Mouse (Mus musculus) forebrain, embryonic 16.5 days (tissue): ENCODE measurements around the gene Stap2. TPM values are rescaled to one million over a fixed set of nuclear protein-coding genes. Genes with fewer than 3 reads are reported as not detected.

Experiments used
- ATAC-seq: fragments of 200-750 bp; cut with Nextera tagmentation; 2 replicates; pipeline ENCODE4 v1.8.0; 2017; ENCODE audit warnings: mild to moderate bottlenecking, moderate library complexity
- H3K27ac ChIP-seq: fragments of 300-500 bp; sonication (generic); 2 replicates; pipeline ENCODE4 v1.5.1; 2014; ENCODE audit warnings: low read length, control low read depth
- H3K27me3 ChIP-seq: fragments of 300-500 bp; sonication (generic); replicated peaks from 2 replicates; pipeline ENCODE4 v1.6.1; 2014; ENCODE audit warnings: low read length; ENCODE audit not compliant: control insufficient read depth, insufficient read depth
- H3K36me3 ChIP-seq: fragments of 300-500 bp; sonication (generic); 2 replicates; pipeline ENCODE4 v1.6.1; 2014; ENCODE audit not compliant: control insufficient read depth, insufficient read depth
- H3K4me1 ChIP-seq: fragments of 300-500 bp; sonication (generic); replicated peaks from 2 replicates; pipeline ENCODE4 v1.6.1; 2014; ENCODE audit warnings: low read length; ENCODE audit not compliant: control insufficient read depth, insufficient read depth
- H3K4me2 ChIP-seq: fragments of 300-500 bp; sonication (generic); 2 replicates; pipeline ENCODE4 v1.6.1; 2014; ENCODE audit warnings: mild to moderate bottlenecking, low read length, control low read depth
- H3K4me3 ChIP-seq: fragments of 300-500 bp; sonication (generic); replicated peaks from 2 replicates; pipeline ENCODE4 v1.5.1; 2014; ENCODE audit warnings: mild to moderate bottlenecking, low read length, control low read depth
- H3K9ac ChIP-seq: fragments of 300-500 bp; sonication (generic); replicated peaks from 2 replicates; pipeline ENCODE4 v1.6.1; 2014; ENCODE audit warnings: low read depth, low read length, control low read depth
- H3K9me3 ChIP-seq: fragments of 300-500 bp; sonication (generic); 2 replicates; pipeline ENCODE4 v1.6.1; 2016; ENCODE audit warnings: low read length; ENCODE audit not compliant: control insufficient read depth
- WGBS: fragments of 180-500 bp; shearing (Covaris S2); extraction: QIAGEN DNeasy Blood & Tissue Kit; methylation state at CpG from one replicate; pipeline ENCODE4 v1.1.7; 2014; 5-methylcytosine and 5-hydroxymethylcytosine counted together
- polyA plus RNA-seq: library from polyadenylated mRNA; unstranded; fragments of >200 nt; fragmentation: Nextera tagmentation; extraction: Ambion mirVana; gene quantifications from 2 replicates; pipeline ENCODE4 v1.2.1, GENCODE M21; 2015

Gene Stap2
- 5.5 and 6.6 TPM in 2 replicates for polyA plus RNA-seq

DNA sequence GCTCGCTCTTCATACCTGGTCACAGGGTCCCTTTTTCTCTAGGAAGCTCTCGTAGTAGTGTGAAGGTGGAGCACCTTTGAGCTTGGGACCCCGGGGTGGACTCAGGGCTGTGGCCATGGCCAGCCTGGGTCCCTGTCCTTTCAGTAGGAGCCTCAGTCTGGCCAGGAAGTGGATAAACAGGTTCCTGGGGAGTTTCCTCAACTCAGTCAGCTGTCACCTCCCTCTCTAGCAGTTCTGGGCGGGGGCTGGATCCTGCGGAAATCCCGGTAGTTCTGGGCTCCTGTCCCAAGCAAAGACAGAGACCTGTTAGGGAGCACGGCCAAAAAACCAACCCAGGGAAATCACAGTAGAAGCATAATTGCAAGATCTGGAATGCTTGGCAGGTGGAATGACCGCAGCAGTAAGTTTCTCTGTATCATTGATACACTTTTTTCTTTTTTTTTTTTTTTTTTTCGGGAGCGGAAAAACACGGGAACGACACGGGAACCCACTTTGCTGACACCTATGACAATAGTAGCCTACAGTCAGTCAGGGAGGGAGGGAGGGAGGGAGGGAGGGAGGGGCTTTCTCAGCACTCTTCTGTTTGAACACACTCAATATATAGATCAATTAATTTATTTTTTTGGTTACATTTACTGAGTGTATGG is at the start of gene Stap2, which contains the start of gene Mpnd:
TSS of gene Stap2 (minus strand) at position 170 of the 647 bp plus-strand sequence.
TSS of gene Mpnd (plus strand) at position 297 of the 647 bp plus-strand sequence.
- Histone ChIP-seq H3K27me3 (peaks cover 4% of the 10 kb centered on the region; the same call in 1 of the 2 replicates), H3K27ac (no peak within 1 kb of the TSS), H3K9ac (no peak within 1 kb of the TSS), H3K9me3 (no peaks in the 10 kb centered on the region), H3K4me2 (no peak within 1 kb of the TSS), H3K36me3 (no peaks in the 10 kb centered on the region), H3K4me1 (peaks cover 21% of the 10 kb centered on the region), H3K4me3 (no peak within 1 kb of the TSS)
- ATAC-seq = no peak
- 61% methylated on average over 13 of the region's 13 CpGs for WGBS

DNA sequence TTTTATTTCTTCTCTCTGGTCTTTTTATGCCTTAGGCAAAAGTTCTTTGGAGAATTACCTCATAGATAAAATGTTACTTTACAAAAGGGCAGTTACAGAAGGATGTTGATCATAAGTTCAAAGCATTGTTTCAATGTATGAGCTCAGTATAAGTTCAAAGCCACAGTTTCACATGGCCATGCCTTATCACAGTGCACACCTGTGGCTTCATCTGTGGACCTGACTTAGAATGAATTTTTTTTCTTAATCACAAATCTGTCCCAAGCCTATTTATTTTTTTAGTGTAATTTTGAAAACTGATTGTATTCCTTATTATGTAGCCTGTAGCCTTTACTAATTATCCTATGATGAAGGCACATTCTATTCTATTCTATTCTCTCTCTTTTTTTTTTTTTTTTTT is 49.6 kb upstream of the Stap2 start:
- Histone ChIP-seq H3K4me1 (no peaks in the 10 kb centered on the region), H3K9ac (no peak overlapping the region), H3K9me3 (no peaks in the 10 kb centered on the region), H3K27ac (no peak overlapping the region), H3K27me3 (no peaks in the 10 kb centered on the region), H3K36me3 (peaks cover 6% of the 10 kb centered on the region; the same call in 1 of the 2 replicates), H3K4me2 (no peak overlapping the region), H3K4me3 (no peak overlapping the region)
- ATAC-seq = no peak

DNA sequence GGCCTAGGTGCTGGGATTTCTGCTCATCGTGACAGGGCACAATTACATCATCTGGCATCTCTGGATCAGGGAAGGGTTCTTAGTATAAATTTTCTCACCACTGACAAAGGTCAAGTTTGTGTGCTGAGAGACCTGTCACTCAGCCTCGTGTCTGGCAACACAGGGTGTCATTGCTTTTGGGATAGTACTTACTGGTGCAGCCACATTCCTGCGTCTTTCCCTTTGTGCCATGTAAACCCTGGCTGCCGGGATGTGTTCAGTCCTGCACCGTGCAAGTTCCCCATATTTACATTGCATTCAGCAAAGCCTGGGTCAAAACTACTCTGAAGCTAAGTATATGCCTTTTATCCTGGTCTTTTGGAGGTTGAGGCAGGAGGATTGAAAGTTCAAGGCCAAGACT is 46.0 kb upstream of the Stap2 start:
- H3K36me3 ChIP-seq = peaks cover 5% of the 10 kb centered on the region
- H3K4me1 ChIP-seq = no peaks in the 10 kb centered on the region
- ATAC-seq = no peak
- no peaks in the 10 kb centered on the region for H3K9me3 ChIP-seq
- no peak overlapping the region for H3K9ac ChIP-seq
- H3K4me2 ChIP-seq = no peak overlapping the region
- no peaks in the 10 kb centered on the region for H3K27me3 ChIP-seq
- H3K4me3 ChIP-seq = no peak overlapping the region
- H3K27ac ChIP-seq = no peak overlapping the region
- 93% methylated on average over 5 of the region's 5 CpGs for WGBS

DNA sequence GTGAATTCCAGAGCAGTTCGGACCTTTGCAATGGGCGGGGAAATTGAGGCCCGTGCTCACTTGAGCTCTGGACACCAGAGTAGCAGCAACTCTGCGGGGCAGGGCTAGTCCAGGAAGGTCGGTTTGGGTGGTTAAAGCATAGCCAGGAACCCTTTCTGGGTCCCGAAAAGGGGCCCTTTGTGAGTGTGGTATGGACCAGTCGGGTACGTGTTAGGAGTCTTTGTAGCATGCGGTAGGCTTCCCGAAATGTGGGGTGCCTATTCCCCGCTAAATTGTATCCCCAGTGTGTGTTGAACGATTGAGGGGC is 35.4 kb upstream of the Stap2 start:
- peak overlapping the region; percentile 69 for H3K9ac ChIP-seq
- H3K4me1 ChIP-seq = peaks cover 18% of the 10 kb centered on the region
- no peaks in the 10 kb centered on the region for H3K9me3 ChIP-seq
- no peak overlapping the region for H3K27ac ChIP-seq
- peak overlapping the region; percentile 72 for H3K4me3 ChIP-seq
- peak overlapping the region; percentile 89 for H3K4me2 ChIP-seq
- H3K36me3 ChIP-seq = peaks cover 3% of the 10 kb centered on the region; the same call in 1 of the 2 replicates
- WGBS = under 1% methylated on average over 12 of the region's 12 CpGs
- H3K27me3 ChIP-seq = no peaks in the 10 kb centered on the region
- ATAC-seq = no peak

DNA sequence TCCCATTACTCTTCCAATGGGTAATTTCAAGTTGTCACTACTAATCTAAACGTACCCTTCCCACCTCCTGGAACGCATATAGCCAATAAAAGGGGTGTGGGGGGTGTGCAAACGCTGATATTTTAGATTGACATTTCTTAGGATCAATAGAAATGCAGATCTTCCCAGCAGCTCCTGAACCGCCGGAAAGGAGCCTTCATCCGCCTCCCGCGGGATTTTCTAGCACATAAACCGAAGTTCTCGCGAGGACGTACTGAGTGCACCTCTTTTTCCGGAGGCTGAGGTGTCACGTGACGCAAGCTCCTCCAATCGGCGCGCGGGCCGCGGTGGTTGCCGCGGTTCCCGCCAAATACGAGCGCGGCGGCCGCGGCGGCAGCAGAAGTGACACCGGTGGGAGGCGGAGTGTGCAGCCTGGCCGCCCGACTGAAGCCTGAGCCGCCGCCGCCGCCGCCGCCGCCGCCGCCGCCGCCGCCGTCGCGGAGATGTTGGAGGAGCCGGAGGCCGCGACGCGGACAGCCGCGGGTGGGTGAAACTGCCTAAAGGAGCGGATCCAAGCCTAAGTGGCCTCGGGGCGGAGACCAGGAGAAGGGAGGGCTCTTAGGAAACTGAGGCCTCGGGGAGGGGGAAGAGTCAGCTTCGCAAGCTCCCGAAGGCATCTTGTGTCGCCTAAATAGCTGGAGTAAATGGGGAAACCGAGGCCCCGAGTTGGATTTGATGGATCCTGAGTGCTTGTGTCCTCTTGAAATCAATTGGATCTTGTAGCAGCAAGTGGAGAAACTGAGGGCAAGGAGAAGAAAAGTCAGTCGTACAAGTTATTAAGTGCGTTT is 34.9 kb upstream of the Stap2 start, which contains the start of gene Chaf1a:
TSS of gene Chaf1a (plus strand) at position 410 of the 827 bp plus-strand sequence.
- Histone ChIP-seq H3K27me3 (no peaks in the 10 kb centered on the region), H3K27ac (peak within 1 kb of the TSS; percentile 24; the same call in 1 of the 2 replicates), H3K9me3 (no peaks in the 10 kb centered on the region), H3K9ac (peak within 1 kb of the TSS; percentile 69), H3K4me2 (peak within 1 kb of the TSS; percentile 89), H3K4me1 (peaks cover 24% of the 10 kb centered on the region), H3K36me3 (peaks cover 3% of the 10 kb centered on the region; the same call in 1 of the 2 replicates), H3K4me3 (peak within 1 kb of the TSS; percentile 72)
- WGBS = under 1% methylated on average over 68 of the region's 68 CpGs
- peak; percentile 89 for ATAC-seq

DNA sequence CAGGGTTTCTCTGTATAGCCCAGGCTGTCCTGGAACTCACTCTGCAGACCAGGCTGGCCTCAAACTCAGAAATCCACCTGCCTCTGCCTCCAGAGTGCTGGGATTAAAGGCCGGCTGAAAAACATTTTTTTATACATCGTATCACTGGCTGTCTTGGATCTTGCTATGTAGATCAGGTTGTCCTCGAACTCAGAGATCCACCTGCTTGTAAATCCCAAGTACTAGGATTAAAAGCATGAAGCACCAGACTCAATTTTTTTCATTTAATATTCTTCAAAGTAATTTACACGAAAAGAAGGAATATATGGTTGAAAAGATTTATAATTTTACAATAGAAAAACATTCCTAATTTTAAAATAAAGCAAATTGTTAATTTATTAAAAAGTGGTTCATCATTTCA is 34.0 kb upstream of the Stap2 start:
- no peak for ATAC-seq
- Histone ChIP-seq H3K4me1 (peaks cover 32% of the 10 kb centered on the region), H3K4me2 (peak overlapping the region; percentile 44), H3K9me3 (no peaks in the 10 kb centered on the region), H3K27ac (no peak overlapping the region), H3K27me3 (no peaks in the 10 kb centered on the region), H3K36me3 (peaks cover 3% of the 10 kb centered on the region; the same call in 1 of the 2 replicates), H3K4me3 (peak overlapping the region; percentile 72; the same call in 1 of the 2 replicates), H3K9ac (no peak overlapping the region)
- WGBS = 78% methylated on average over 4 of the region's 4 CpGs

DNA sequence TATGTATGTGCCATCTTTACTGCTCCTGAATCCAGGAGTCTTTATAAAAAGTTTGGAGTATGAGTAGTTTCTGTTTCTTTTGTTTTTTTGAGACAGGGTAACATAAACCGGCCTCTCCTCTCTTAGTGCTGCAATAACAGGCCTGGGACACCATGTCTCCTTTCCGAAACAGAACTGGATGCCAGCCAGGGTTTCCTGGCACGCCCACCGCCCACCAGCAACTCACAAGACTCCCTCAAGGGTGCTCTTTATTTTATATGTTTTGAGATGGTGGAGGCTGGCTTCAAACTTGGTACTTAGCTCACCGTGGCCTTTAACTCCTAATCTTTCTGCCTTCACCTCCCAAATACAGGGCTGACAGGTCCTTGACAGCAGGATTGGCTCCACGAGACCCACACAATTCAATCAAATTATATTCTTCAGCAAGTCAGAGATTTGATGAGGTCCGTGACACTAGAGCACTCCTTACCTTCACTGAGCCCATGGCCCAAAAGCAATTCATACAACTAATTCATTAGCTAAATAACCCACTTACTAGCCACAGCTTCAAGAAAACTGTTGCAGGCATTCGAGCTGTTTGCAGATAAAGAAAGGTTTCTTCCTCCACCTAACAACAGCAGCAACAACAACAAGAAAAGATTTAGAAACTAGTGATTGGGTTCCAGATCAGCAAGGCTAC is 33.3 kb upstream of the Stap2 start:
- Histone ChIP-seq H3K36me3 (0 out of 2 replicates have a peak, but pooled peaks cover 2% of the 10 kb centered on the region), H3K27me3 (no peaks in the 10 kb centered on the region), H3K27ac (no peak overlapping the region), H3K9me3 (no peaks in the 10 kb centered on the region), H3K4me2 (no peak overlapping the region), H3K9ac (no peak overlapping the region), H3K4me3 (no peak overlapping the region), H3K4me1 (peaks cover 37% of the 10 kb centered on the region)
- 81% methylated on average over 8 of the region's 8 CpGs for WGBS
- ATAC-seq = no peak

DNA sequence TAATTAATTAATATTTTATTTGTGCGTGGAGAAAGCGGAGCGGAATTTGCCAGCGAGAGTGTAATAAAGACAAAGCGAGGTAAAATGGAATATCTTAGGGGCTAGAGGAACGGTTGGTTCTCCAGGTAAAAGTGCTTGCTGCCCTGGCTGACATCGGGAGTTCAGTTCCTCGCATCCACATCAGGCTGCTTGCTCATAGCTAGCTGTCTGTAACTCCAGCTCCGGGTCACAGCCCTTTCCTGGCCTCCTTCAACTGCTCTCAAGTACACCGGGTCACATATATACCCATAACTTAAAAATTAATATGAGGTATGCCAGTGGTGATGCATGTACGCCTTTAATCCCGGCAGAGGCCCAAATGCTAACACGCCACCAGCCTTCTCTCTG is 31.5 kb upstream of the Stap2 start:
- peak overlapping the region; percentile 61 for H3K4me3 ChIP-seq
- peak overlapping the region; percentile 45 for H3K9ac ChIP-seq
- peak overlapping the region; percentile 45; the same call in 1 of the 2 replicates for H3K27ac ChIP-seq
- H3K36me3 ChIP-seq = peaks cover 4% of the 10 kb centered on the region; the same call in 1 of the 2 replicates
- H3K4me1 ChIP-seq = peaks cover 46% of the 10 kb centered on the region
- peak overlapping the region; percentile 43 for H3K4me2 ChIP-seq
- no peaks in the 10 kb centered on the region for H3K27me3 ChIP-seq
- no peaks in the 10 kb centered on the region for H3K9me3 ChIP-seq
- ATAC-seq = peak; percentile 10; the same call in 1 of the 2 replicates
- WGBS = 38% methylated on average over 13 of the region's 13 CpGs
